Mouse (Mus musculus) E14TG2a.4 (cell line): ENCODE results near the gene Scfd2.

Source experiments
- H3K27me3 ChIP-seq: 2 replicates; pipeline ENCODE4 v1.6.1; 2014; ENCODE audit warnings: low read length, control low read depth; ENCODE audit not compliant: insufficient read depth
- H3K36me3 ChIP-seq: 2 replicates; pipeline ENCODE4 v1.6.1; 2014; ENCODE audit warnings: low read length, control low read depth; ENCODE audit not compliant: insufficient read depth
- H3K4me1 ChIP-seq: replicated peaks from 2 replicates; pipeline ENCODE4 v1.6.1; 2014; ENCODE audit warnings: low read depth, low read length, control low read depth
- H3K4me3 ChIP-seq: replicated peaks from 2 replicates; pipeline ENCODE4 v1.5.1; 2014; ENCODE audit warnings: mild to moderate bottlenecking, low read length
- H3K9me3 ChIP-seq: 2 replicates; pipeline ENCODE4 v1.6.1; 2014; ENCODE audit warnings: low read length, control low read depth
- CTCF ChIP-seq: conservative IDR thresholded peaks from 2 replicates; pipeline ENCODE4 v1.5.1; 2014; ENCODE audit warnings: low read length
- NANOG ChIP-seq: IDR thresholded peaks from 2 replicates; pipeline ENCODE4 v1.6.1; 2014; ENCODE audit warnings: borderline replicate concordance, low read length, mixed read lengths
- POU5F1 ChIP-seq: IDR thresholded peaks from 2 replicates; pipeline ENCODE4 v1.6.1; 2014; ENCODE audit warnings: low read length, borderline replicate concordance

The Scfd2 gene

GRCm38 (mm10) chr5:74226183-74226582 lies 305.4 kb downstream of the Scfd2 start:
- TF ChIP-seq CTCF (no peak), NANOG (no peak), POU5F1 (no peak)
- no peak overlapping the region for H3K4me3 ChIP-seq
- no peaks in the 10 kb centered on the region for H3K9me3 ChIP-seq
- H3K36me3 ChIP-seq: no peaks in the 10 kb centered on the region
- H3K27me3 ChIP-seq: no peaks in the 10 kb centered on the region
- no peaks in the 10 kb centered on the region for H3K4me1 ChIP-seq

GRCm38 (mm10) chr5:74224480-74224879 lies 307.1 kb downstream of the Scfd2 start:
- no peaks in the 10 kb centered on the region for H3K9me3 ChIP-seq

GRCm38 (mm10) chr5:74222626-74223025 lies 308.9 kb downstream of the Scfd2 start:
- TF ChIP-seq NANOG: no peak
- no peak for TF ChIP-seq CTCF
- TF ChIP-seq POU5F1: no peak
- no peaks in the 10 kb centered on the region for H3K4me1 ChIP-seq
- no peaks in the 10 kb centered on the region for H3K9me3 ChIP-seq
- no peaks in the 10 kb centered on the region for H3K27me3 ChIP-seq
- no peak overlapping the region for H3K4me3 ChIP-seq
- no peaks in the 10 kb centered on the region for H3K36me3 ChIP-seq

More at GRCm38 (mm10) chr5:74224480-74224879, 307.1 kb downstream of the Scfd2 start:
- no peak for TF ChIP-seq NANOG
- TF ChIP-seq CTCF: no peak
- TF ChIP-seq POU5F1: no peak
- no peaks in the 10 kb centered on the region for H3K36me3 ChIP-seq
- no peaks in the 10 kb centered on the region for H3K27me3 ChIP-seq
- no peaks in the 10 kb centered on the region for H3K4me1 ChIP-seq
- no peak overlapping the region for H3K4me3 ChIP-seq

- Histone ChIP-seq H3K27me3 (no peaks in the 10 kb centered on the region), H3K9me3 (no peaks in the 10 kb centered on the region), H3K4me3 (no peak overlapping the region), H3K4me1 (peaks cover 18% of the 10 kb centered on the region), H3K36me3 (no peaks in the 10 kb centered on the region)
- TF ChIP-seq NANOG (no peak), POU5F1 (no peak), CTCF (no peak)
Measured at GRCm38 (mm10) chr5:74218524-74218923, 313.0 kb downstream of the Scfd2 start.

- Histone ChIP-seq H3K4me1 (peaks cover 30% of the 10 kb centered on the region), H3K4me3 (no peak overlapping the region), H3K36me3 (no peaks in the 10 kb centered on the region), H3K27me3 (no peaks in the 10 kb centered on the region), H3K9me3 (no peaks in the 10 kb centered on the region)
- TF ChIP-seq NANOG: no peak
- no peak for TF ChIP-seq POU5F1
- TF ChIP-seq CTCF: no peak
Measured at GRCm38 (mm10) chr5:74215125-74215524, 316.4 kb downstream of the Scfd2 start.

GRCm38 (mm10) chr5:74214501-74215110 lies 317.0 kb downstream of the Scfd2 start:
- H3K27me3 ChIP-seq: no peaks in the 10 kb centered on the region
- no peaks in the 10 kb centered on the region for H3K9me3 ChIP-seq
- H3K4me1 ChIP-seq: peaks cover 30% of the 10 kb centered on the region
- no peak overlapping the region for H3K4me3 ChIP-seq
- H3K36me3 ChIP-seq: no peaks in the 10 kb centered on the region
- no peak for TF ChIP-seq NANOG
- TF ChIP-seq CTCF: no peak
- TF ChIP-seq POU5F1: no peak

- TF ChIP-seq CTCF: no peak
- no peak for TF ChIP-seq POU5F1
- no peak for TF ChIP-seq NANOG
- H3K4me1 ChIP-seq: peaks cover 30% of the 10 kb centered on the region
Measured at GRCm38 (mm10) chr5:74211346-74211745, 320.2 kb downstream of the Scfd2 start.

GRCm38 (mm10) chr5:74209640-74210039 lies 321.9 kb downstream of the Scfd2 start:
- Histone ChIP-seq H3K4me3 (no peak overlapping the region), H3K36me3 (no peaks in the 10 kb centered on the region), H3K27me3 (no peaks in the 10 kb centered on the region), H3K4me1 (peaks cover 19% of the 10 kb centered on the region), H3K9me3 (no peaks in the 10 kb centered on the region; the same call in 1 of the 2 replicates)
- TF ChIP-seq CTCF: no peak
- TF ChIP-seq POU5F1: no peak
- no peak for TF ChIP-seq NANOG

More at GRCm38 (mm10) chr5:74211346-74211745, 320.2 kb downstream of the Scfd2 start:
- Histone ChIP-seq H3K27me3 (no peaks in the 10 kb centered on the region), H3K4me3 (no peak overlapping the region), H3K36me3 (no peaks in the 10 kb centered on the region), H3K9me3 (no peaks in the 10 kb centered on the region; the same call in 1 of the 2 replicates)

GRCm38 (mm10) chr5:74208438-74208837 lies 323.1 kb downstream of the Scfd2 start:
- H3K4me3 ChIP-seq: no peak overlapping the region
- H3K36me3 ChIP-seq: no peaks in the 10 kb centered on the region
- peaks cover 11% of the 10 kb centered on the region for H3K4me1 ChIP-seq

More at GRCm38 (mm10) chr5:74208438-74208837, 323.1 kb downstream of the Scfd2 start:
- H3K27me3 ChIP-seq: no peaks in the 10 kb centered on the region
- TF ChIP-seq CTCF (no peak), NANOG (no peak)
- no peaks in the 10 kb centered on the region; the same call in 1 of the 2 replicates for H3K9me3 ChIP-seq
